Mouse (Mus musculus): Measurements from ENCODE around the gene Hist1h2bc. TPM values are rescaled to one million over a fixed set of nuclear protein-coding genes. Genes with fewer than 3 reads are reported as not detected.

The Hist1h2bc gene
- polyA plus RNA-seq, 1 experiment from 2014 or later, result 25.3 TPM

GRCm38 (mm10) chr13:23724239-23724638 is 40.2 kb downstream of the Hist1h2bc start:
- no peaks in the 10 kb centered on the region for H3K4me1 ChIP-seq (ENCODE audit: control insufficient read depth, insufficient read depth, low read length)
- no peaks in the 10 kb centered on the region for H3K36me3 ChIP-seq (ENCODE audit: control insufficient read depth, insufficient read depth, low read length)
- ATAC-seq (ENCODE audit: low FRiP score) (no peak), DNase-seq (ENCODE audit: low spot score, missing footprints) (no peak)
- no peak overlapping the region for H3K4me3 ChIP-seq (ENCODE audit: low read depth, low read length)
- H3K4me2 ChIP-seq, result no peak overlapping the region
- H3K27me3 ChIP-seq (ENCODE audit: control insufficient read depth, insufficient read depth, low read length), result no peaks in the 10 kb centered on the region
- H3K9ac ChIP-seq (ENCODE audit: low read length), result no peak overlapping the region
- no peaks in the 10 kb centered on the region for H3K9me3 ChIP-seq (ENCODE audit: control insufficient read depth, low read length)
- 87% methylated on average over 4 of the region's 4 CpGs for whole genome bisulfite sequencing
- no peak overlapping the region for H3K27ac ChIP-seq (ENCODE audit: low read depth, low read length)

GRCm38 (mm10) chr13:23725213-23725612 is 41.2 kb downstream of the Hist1h2bc start:
- 33% methylated on average over 1 of the region's 1 CpGs for WGBS
- no peak overlapping the region for H3K27ac ChIP-seq (ENCODE audit: low read depth, low read length)

GRCm38 (mm10) chr13:23728472-23729191 is 44.6 kb downstream of the Hist1h2bc start:
- Histone ChIP-seq H3K27me3 (ENCODE audit: control insufficient read depth, insufficient read depth, low read length) (no peaks in the 10 kb centered on the region), H3K36me3 (ENCODE audit: control insufficient read depth, insufficient read depth, low read length) (no peaks in the 10 kb centered on the region), H3K27ac (ENCODE audit: low read depth, low read length) (no peak overlapping the region), H3K4me1 (ENCODE audit: control insufficient read depth, insufficient read depth, low read length) (no peaks in the 10 kb centered on the region), H3K4me2 (no peak overlapping the region), H3K9ac (ENCODE audit: low read length) (no peak overlapping the region), H3K9me3 (ENCODE audit: control insufficient read depth, low read length) (no peaks in the 10 kb centered on the region), H3K4me3 (ENCODE audit: low read depth, low read length) (no peak overlapping the region)
- WGBS, result 88% methylated on average over 18 of the region's 18 CpGs
- ATAC-seq (ENCODE audit: low FRiP score) (no peak), DNase-seq (ENCODE audit: low spot score, missing footprints) (no peak)

More at GRCm38 (mm10) chr13:23725213-23725612, 41.2 kb downstream of the Hist1h2bc start:
- ATAC-seq (ENCODE audit: low FRiP score) (no peak), DNase-seq (ENCODE audit: low spot score, missing footprints) (no peak)
- H3K9me3 ChIP-seq (ENCODE audit: control insufficient read depth, low read length), result no peaks in the 10 kb centered on the region
- H3K9ac ChIP-seq (ENCODE audit: low read length), result no peak overlapping the region
- no peaks in the 10 kb centered on the region for H3K4me1 ChIP-seq (ENCODE audit: control insufficient read depth, insufficient read depth, low read length)
- H3K4me2 ChIP-seq, result no peak overlapping the region
- no peaks in the 10 kb centered on the region for H3K36me3 ChIP-seq (ENCODE audit: control insufficient read depth, insufficient read depth, low read length)
- no peak overlapping the region for H3K4me3 ChIP-seq (ENCODE audit: low read depth, low read length)
- no peaks in the 10 kb centered on the region for H3K27me3 ChIP-seq (ENCODE audit: control insufficient read depth, insufficient read depth, low read length)

DNA sequence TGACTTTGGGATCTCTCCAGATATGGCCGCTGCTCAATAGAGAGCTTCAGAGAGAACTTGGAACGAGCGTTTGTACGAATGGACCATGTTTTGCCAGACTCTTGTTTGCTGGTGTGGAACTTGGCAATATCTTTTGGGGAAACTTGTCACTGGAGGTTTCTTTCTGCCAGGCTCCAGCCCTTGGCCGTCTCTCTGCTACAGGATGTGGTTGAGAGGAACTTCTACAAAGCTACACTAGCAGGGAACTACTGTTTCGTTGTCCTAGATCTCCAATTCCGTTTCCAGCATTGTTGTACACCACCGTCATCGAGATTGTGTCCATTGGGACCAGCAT is 45.2 kb downstream of the Hist1h2bc start:
- H3K36me3 ChIP-seq (ENCODE audit: control insufficient read depth, insufficient read depth, low read length), result no peaks in the 10 kb centered on the region
- no peak overlapping the region for H3K4me3 ChIP-seq (ENCODE audit: low read depth, low read length)
- no peaks in the 10 kb centered on the region for H3K4me1 ChIP-seq (ENCODE audit: control insufficient read depth, insufficient read depth, low read length)
- no peak for DNase-seq (ENCODE audit: low spot score, missing footprints)
- no peak for ATAC-seq (ENCODE audit: low FRiP score)
- no peaks in the 10 kb centered on the region for H3K27me3 ChIP-seq (ENCODE audit: control insufficient read depth, insufficient read depth, low read length)
- H3K4me2 ChIP-seq, result no peak overlapping the region
- H3K27ac ChIP-seq (ENCODE audit: low read depth, low read length), result no peak overlapping the region
- no peaks in the 10 kb centered on the region for H3K9me3 ChIP-seq (ENCODE audit: control insufficient read depth, low read length)
- 91% methylated on average over 9 of the region's 9 CpGs for WGBS
- H3K9ac ChIP-seq (ENCODE audit: low read length), result no peak overlapping the region

DNA sequence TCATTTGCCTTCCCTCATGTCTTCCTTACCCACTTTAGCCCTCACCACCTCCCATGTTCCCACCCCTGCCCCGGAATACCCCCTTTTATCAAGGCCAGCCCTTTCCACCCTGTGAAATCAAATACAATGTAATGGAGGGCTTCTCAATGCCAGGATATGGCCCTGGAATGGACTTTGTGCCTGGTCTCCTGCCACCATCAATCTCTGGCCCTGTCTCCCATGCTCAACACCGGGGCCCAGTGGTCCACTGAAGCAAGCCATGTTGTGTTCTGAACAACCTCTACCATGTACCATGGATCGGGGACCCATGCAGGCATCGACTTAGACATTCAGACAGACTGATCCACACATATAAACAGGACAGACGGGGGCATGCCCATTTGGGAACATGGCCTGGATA is 45.7 kb downstream of the Hist1h2bc start:
- no peak for DNase-seq (ENCODE audit: low spot score, missing footprints)
- ATAC-seq (ENCODE audit: low FRiP score), result no peak
- Histone ChIP-seq H3K36me3 (ENCODE audit: control insufficient read depth, insufficient read depth, low read length) (no peaks in the 10 kb centered on the region), H3K4me2 (no peak overlapping the region), H3K9ac (ENCODE audit: low read length) (no peak overlapping the region), H3K27me3 (ENCODE audit: control insufficient read depth, insufficient read depth, low read length) (no peaks in the 10 kb centered on the region), H3K27ac (ENCODE audit: low read depth, low read length) (no peak overlapping the region), H3K9me3 (ENCODE audit: control insufficient read depth, low read length) (no peaks in the 10 kb centered on the region), H3K4me3 (ENCODE audit: low read depth, low read length) (no peak overlapping the region), H3K4me1 (ENCODE audit: control insufficient read depth, insufficient read depth, low read length) (no peaks in the 10 kb centered on the region)
- WGBS, result 89% methylated on average over 5 of the region's 5 CpGs

DNA sequence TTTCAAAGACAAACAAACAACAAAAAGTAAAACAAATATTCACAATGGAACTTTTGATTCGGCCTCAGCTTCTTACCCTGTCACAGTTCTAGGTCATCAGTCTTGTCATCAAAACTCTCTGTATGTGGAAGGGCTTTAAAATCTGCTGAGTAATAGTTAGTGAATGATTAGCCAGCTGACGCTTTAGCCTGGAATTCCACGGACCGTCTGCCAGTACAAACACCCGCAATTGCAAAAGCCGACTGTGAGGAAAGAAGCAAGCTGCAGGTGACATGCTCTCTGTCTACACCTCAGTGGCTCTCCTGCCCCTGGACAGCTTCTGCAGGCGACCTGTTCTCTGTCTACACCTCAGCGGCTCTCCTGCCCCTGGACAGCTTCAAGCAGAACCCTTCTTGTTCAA is 46.5 kb downstream of the Hist1h2bc start:
- Histone ChIP-seq H3K9ac (ENCODE audit: low read length) (no peak overlapping the region), H3K4me3 (ENCODE audit: low read depth, low read length) (no peak overlapping the region), H3K4me2 (no peak overlapping the region), H3K4me1 (ENCODE audit: control insufficient read depth, insufficient read depth, low read length) (no peaks in the 10 kb centered on the region), H3K36me3 (ENCODE audit: control insufficient read depth, insufficient read depth, low read length) (no peaks in the 10 kb centered on the region), H3K27ac (ENCODE audit: low read depth, low read length) (no peak overlapping the region), H3K27me3 (ENCODE audit: control insufficient read depth, insufficient read depth, low read length) (no peaks in the 10 kb centered on the region), H3K9me3 (ENCODE audit: control insufficient read depth, low read length) (no peaks in the 10 kb centered on the region)
- no peak for ATAC-seq (ENCODE audit: low FRiP score)
- DNase-seq (ENCODE audit: low spot score, missing footprints), result no peak
- 64% methylated on average over 8 of the region's 8 CpGs for WGBS

DNA sequence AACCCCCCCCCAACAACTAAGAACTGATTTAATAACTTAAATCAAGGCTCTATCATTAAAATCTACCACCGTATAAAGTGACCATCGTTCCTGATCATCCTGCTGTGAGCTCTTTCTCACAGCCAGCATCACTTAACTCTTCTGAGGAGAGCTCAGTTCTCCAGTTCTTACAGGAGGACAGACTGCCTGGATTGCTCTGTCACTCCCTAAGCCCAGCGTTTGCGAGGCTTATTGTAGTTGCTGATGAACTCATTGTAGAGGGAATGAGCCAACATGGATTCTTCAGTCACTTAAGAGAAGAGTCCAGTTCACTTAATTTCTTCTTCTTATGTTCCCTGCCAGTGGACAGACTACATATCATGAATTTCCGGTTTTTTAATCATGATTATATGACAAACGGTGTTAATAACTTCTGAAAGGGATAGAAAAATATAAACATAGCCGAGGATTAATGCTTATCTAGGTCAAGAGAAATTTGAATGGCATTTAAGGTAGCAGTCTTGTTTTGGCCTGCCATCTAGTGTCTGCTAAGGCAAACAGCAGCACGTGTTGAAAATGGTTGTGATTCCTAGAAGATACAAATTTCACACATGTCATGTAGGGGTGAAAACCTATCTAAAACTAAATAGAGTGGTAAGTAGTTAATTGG is 48.3 kb downstream of the Hist1h2bc start:
- Histone ChIP-seq H3K27ac (ENCODE audit: low read depth, low read length) (no peak overlapping the region), H3K4me2 (no peak overlapping the region), H3K9me3 (ENCODE audit: control insufficient read depth, low read length) (no peaks in the 10 kb centered on the region), H3K27me3 (ENCODE audit: control insufficient read depth, insufficient read depth, low read length) (no peaks in the 10 kb centered on the region), H3K36me3 (ENCODE audit: control insufficient read depth, insufficient read depth, low read length) (no peaks in the 10 kb centered on the region), H3K4me1 (ENCODE audit: control insufficient read depth, insufficient read depth, low read length) (no peaks in the 10 kb centered on the region), H3K4me3 (ENCODE audit: low read depth, low read length) (no peak overlapping the region), H3K9ac (ENCODE audit: low read length) (no peak overlapping the region)
- WGBS, result 29% methylated on average over 8 of the region's 8 CpGs
- no peak for ATAC-seq (ENCODE audit: low FRiP score)
- peak; percentile 84 for DNase-seq (ENCODE audit: low spot score, missing footprints)

DNA sequence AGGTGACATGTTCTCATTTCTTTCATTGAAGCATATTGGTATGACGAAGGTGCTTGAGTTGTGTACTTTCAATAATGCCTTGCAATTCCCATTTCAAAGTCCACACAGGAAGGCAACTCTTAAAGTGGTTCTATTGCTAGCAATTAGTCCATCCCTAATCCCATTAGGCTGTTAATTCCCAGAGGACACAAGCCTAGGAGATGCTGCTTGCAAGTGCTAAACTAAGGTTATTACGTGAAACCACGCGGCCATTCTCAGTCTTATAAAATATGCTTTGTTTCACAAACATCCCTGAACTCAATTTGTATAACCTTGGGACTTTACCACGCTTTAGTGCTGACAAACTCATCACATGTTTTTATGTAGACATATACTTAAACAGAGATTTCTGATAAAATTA is 53.1 kb downstream of the Hist1h2bc start:
- H3K4me3 ChIP-seq (ENCODE audit: low read depth, low read length), result no peak overlapping the region
- no peak for DNase-seq (ENCODE audit: low spot score, missing footprints)
- no peak overlapping the region for H3K9ac ChIP-seq (ENCODE audit: low read length)
- H3K4me1 ChIP-seq (ENCODE audit: control insufficient read depth, insufficient read depth, low read length), result peaks cover 13% of the 10 kb centered on the region
- H3K4me2 ChIP-seq, result no peak overlapping the region
- 66% methylated on average over 5 of the region's 5 CpGs for WGBS
- no peaks in the 10 kb centered on the region for H3K9me3 ChIP-seq (ENCODE audit: control insufficient read depth, low read length)
- no peaks in the 10 kb centered on the region for H3K27me3 ChIP-seq (ENCODE audit: control insufficient read depth, insufficient read depth, low read length)
- no peak overlapping the region for H3K27ac ChIP-seq (ENCODE audit: low read depth, low read length)
- H3K36me3 ChIP-seq (ENCODE audit: control insufficient read depth, insufficient read depth, low read length), result no peaks in the 10 kb centered on the region
- ATAC-seq (ENCODE audit: low FRiP score), result no peak

GRCm38 (mm10) chr13:23738041-23738440 is 54.0 kb downstream of the Hist1h2bc start:
- Histone ChIP-seq H3K9ac (ENCODE audit: low read length) (peak overlapping the region; percentile 81), H3K4me1 (ENCODE audit: control insufficient read depth, insufficient read depth, low read length) (peaks cover 13% of the 10 kb centered on the region), H3K4me3 (ENCODE audit: low read depth, low read length) (peak overlapping the region; percentile 52; the same call in 1 of the 2 replicates), H3K4me2 (peak overlapping the region; percentile 93), H3K36me3 (ENCODE audit: control insufficient read depth, insufficient read depth, low read length) (no peaks in the 10 kb centered on the region), H3K27me3 (ENCODE audit: control insufficient read depth, insufficient read depth, low read length) (no peaks in the 10 kb centered on the region), H3K9me3 (ENCODE audit: control insufficient read depth, low read length) (no peaks in the 10 kb centered on the region), H3K27ac (ENCODE audit: low read depth, low read length) (peak overlapping the region; percentile 98; the same call in 1 of the 2 replicates)
- no peak for ATAC-seq (ENCODE audit: low FRiP score)
- no peak for DNase-seq (ENCODE audit: low spot score, missing footprints)
- 22% methylated on average over 4 of the region's 4 CpGs for WGBS
